Mouse (Mus musculus) left cerebral cortex, adult 18-20 months (tissue): ENCODE results near the gene Klhl20. TPM values are rescaled to one million over a fixed set of nuclear protein-coding genes. Genes with fewer than 3 reads are reported as not detected.
A peak's percentile ranks its signal among the peaks of the same experiment; 100 is the strongest.

Experiments used
- DNase-seq, 2 experiments: peaks; one replicate each; pipeline ENCODE4 v3.0.0; 2021 to 2022; ENCODE audit warnings: low spot score in 2 of 2, mixed read lengths in 1 of 2
- total RNA-seq, 2 experiments: library from RNA; stranded (reverse); gene quantifications; 2 replicates each; pipeline ENCODE4 v1.2.3; 2021

Gene Klhl20
- total RNA-seq, 2 experiments from 2014 or later = 15.2 to 16.9 TPM

- no peak for DNase-seq
Observed at GRCm38 (mm10) chr1:161077243-161077642, 54.1 kb downstream of the Klhl20 start.

- no peak for DNase-seq
Observed at GRCm38 (mm10) chr1:161076238-161076637, 55.1 kb downstream of the Klhl20 start.

- DNase-seq = no peak
Observed at GRCm38 (mm10) chr1:161071272-161071620, 60.1 kb downstream of the Klhl20 start.

GRCm38 (mm10) chr1:161070352-161071271 lies 60.7 kb downstream of the Klhl20 start, which contains the start of the genes Dars2 and Cenpl:
Gene Dars2 (minus strand): TSS chr1:161070658.
Gene Cenpl (plus strand): TSS chr1:161070713.
- DNase-seq = peak; percentile 95 to 98

GRCm38 (mm10) chr1:161063351-161063750 lies 68.0 kb downstream of the Klhl20 start:
- no peak for DNase-seq

- no peak for DNase-seq
Observed at GRCm38 (mm10) chr1:161057164-161057563, 74.1 kb downstream of the Klhl20 start.

- DNase-seq = no peak
Observed at GRCm38 (mm10) chr1:161046972-161047371, 84.3 kb downstream of the Klhl20 start.

GRCm38 (mm10) chr1:161041261-161042020 lies 89.9 kb downstream of the Klhl20 start:
- no peak for DNase-seq

GRCm38 (mm10) chr1:161040855-161041254 lies 90.5 kb downstream of the Klhl20 start:
- DNase-seq = no peak

GRCm38 (mm10) chr1:161040426-161040770 lies 90.9 kb downstream of the Klhl20 start:
- DNase-seq = no peak

- DNase-seq = no peak
Observed at GRCm38 (mm10) chr1:161039741-161040425, 91.4 kb downstream of the Klhl20 start.

GRCm38 (mm10) chr1:161038968-161039721 lies 92.2 kb downstream of the Klhl20 start:
- no peak for DNase-seq

Other genes starting within 250 kb of the Klhl20 start
- 10 to 100 TPM; 37.6 to 41.5 TPM for gene Rc3h1, start 225.1 kb downstream of the Klhl20 start, total RNA-seq
- gene Serpinc1, start 152.9 kb downstream of the Klhl20 start, total RNA-seq = under 1 TPM; 0.19 to 0.21 TPM
- gene Zbtb37, start 96.7 kb downstream of the Klhl20 start, total RNA-seq = 10 to 100 TPM; 15.0 to 21.3 TPM
- gene Dars2, start 60.9 kb downstream of the Klhl20 start, total RNA-seq = 10 to 100 TPM; 20.0 to 20.4 TPM
- 1 to 10 TPM; 1.6 to 2.1 TPM for gene Cenpl, start 60.8 kb downstream of the Klhl20 start, total RNA-seq
- 10 to 100 TPM; 85.6 to 89.2 TPM for gene Ankrd45, start 11.2 kb upstream of the Klhl20 start, total RNA-seq
- gene Tex50, start 27.8 kb upstream of the Klhl20 start, total RNA-seq = not detected
- 100 to 1,000 TPM; 311 to 324 TPM for gene Prdx6, start 119.7 kb upstream of the Klhl20 start, total RNA-seq